In genomic region chr5:98018162-98018561, GRCm38 (mm10) we compare ENCODE assay signal across 14 mouse cellular contexts. TPM values are rescaled to one million over a fixed set of nuclear protein-coding genes. Genes with fewer than 3 reads are reported as not detected.
DNase-seq lines count a peak whose midpoint lies in the region; ATAC-seq lines count a peak whose summit lies in the region.
"Had no signal": no experiment of that assay in that cellular context is flagged by ENCODE, and none has a peak within 500 bp of the region (broad histone marks: within the 10 kb centered on the region; RNA-seq: fewer than 3 reads in every experiment).

No protein-coding gene starts in this region.

- H3K36me3 ChIP-seq in liver, embryonic 11.5 days (ENCODE audit: control insufficient read depth, insufficient read depth, low read length) = no peaks in the 10 kb centered on the region
- H3K36me3 ChIP-seq in splenic B cell, adult 2 months (ENCODE audit: control insufficient read depth, insufficient read depth, low read length, poor library complexity, severe bottlenecking) = no peaks in the 10 kb centered on the region
- no peaks in the 10 kb centered on the region for H3K36me3 ChIP-seq in forebrain, embryonic 13.5 days (ENCODE audit: poor library complexity, severe bottlenecking)

- no peak overlapping the region for H3K4me3 ChIP-seq in liver, embryonic 11.5 days (ENCODE audit: low read depth, low read length)
- H3K4me3 ChIP-seq in forebrain, embryonic 13.5 days = no peak overlapping the region
- H3K4me3 ChIP-seq: heart, embryonic 13.5 days had no signal

- 0 out of 2 replicates have a peak, but pooled peaks have one; percentile 39 for ATAC-seq in liver, embryonic 11.5 days (replicated peaks; ENCODE audit: low FRiP score)
- peak; percentile 65 for ATAC-seq in CD4-positive, CD25-positive, alpha-beta regulatory T cell, adult 4 months
- no peak for ATAC-seq in forebrain, embryonic 13.5 days
- ATAC-seq: hindbrain, postnatal 0 days had no signal

- no peak overlapping the region for H3K9ac ChIP-seq in liver, embryonic 11.5 days (ENCODE audit: low read depth, low read length)
- H3K9ac ChIP-seq in forebrain, embryonic 13.5 days = no peak overlapping the region
- H3K9ac ChIP-seq: heart, embryonic 13.5 days; lung, embryonic 14.5 days had no signal

- WGBS in liver, embryonic 11.5 days = 51% methylated on average over 6 of the region's 6 CpGs
- 93% methylated on average over 6 of the region's 6 CpGs for WGBS in forebrain, embryonic 13.5 days

- no peak overlapping the region for H3K27ac ChIP-seq in liver, embryonic 11.5 days (ENCODE audit: low read depth, low read length)
- no peak overlapping the region for H3K27ac ChIP-seq in forebrain, embryonic 13.5 days
- H3K27ac ChIP-seq: heart, embryonic 13.5 days; hindbrain, postnatal 0 days; kidney, postnatal 0 days; stomach, postnatal 0 days had no signal

- H3K27me3 ChIP-seq in liver, embryonic 11.5 days (replicated peaks; ENCODE audit: control insufficient read depth, insufficient read depth, low read length) = no peaks in the 10 kb centered on the region
- H3K27me3 ChIP-seq in splenic B cell, adult 2 months (ENCODE audit: control insufficient read depth, insufficient read depth, low read length, poor library complexity, severe bottlenecking) = no peaks in the 10 kb centered on the region
- H3K27me3 ChIP-seq in forebrain, embryonic 13.5 days = no peaks in the 10 kb centered on the region
- H3K27me3 ChIP-seq: heart, embryonic 13.5 days had no signal

- H3K4me2 ChIP-seq in liver, embryonic 11.5 days = no peak overlapping the region
- no peak overlapping the region for H3K4me2 ChIP-seq in forebrain, embryonic 13.5 days
- H3K4me2 ChIP-seq: heart, embryonic 13.5 days; lung, embryonic 14.5 days had no signal

- no peaks in the 10 kb centered on the region for H3K9me3 ChIP-seq in liver, embryonic 11.5 days (ENCODE audit: control insufficient read depth, low read length)
- no peaks in the 10 kb centered on the region for H3K9me3 ChIP-seq in forebrain, embryonic 13.5 days (replicated peaks)
- H3K9me3 ChIP-seq: heart, embryonic 13.5 days had no signal

- no peak for DNase-seq in liver, embryonic 11.5 days (ENCODE audit: low spot score)
- DNase-seq in liver = no peak
- DNase-seq in induced T-regulatory cell, adult 2 months (ENCODE audit: low read depth) = peak; percentile 77
- DNase-seq in splenic B cell, adult 2 months (ENCODE audit: low read depth, low spot score) = peak; percentile 91
- no peak for DNase-seq in cerebellum, postnatal 25 days
- DNase-seq in cerebellum, adult 11 months = no peak
- DNase-seq: cerebellum, postnatal 36 days; lung, embryonic 14.5 days had no signal

- peaks cover 3% of the 10 kb centered on the region; the same call in 1 of the 2 replicates for H3K4me1 ChIP-seq in liver, embryonic 11.5 days (replicated peaks; ENCODE audit: control insufficient read depth, insufficient read depth, low read length)
- H3K4me1 ChIP-seq in forebrain, embryonic 13.5 days = no peaks in the 10 kb centered on the region

RNA-seq across cellular contexts. Expression of gene Antxr2, which starts 12.7 kb away (rescaled TPM):
- polyA plus RNA-seq in liver, embryonic 11.5 days (2014; fragmentation: Nextera tagmentation; extraction: Ambion mirVana) = 7.0 and 8.3 TPM in 2 replicates
- polyA plus RNA-seq in CD4-positive, CD25-positive, alpha-beta regulatory T cell, adult 4 months (2017; shearing (Covaris generic)) = 10 to 100 TPM; 11.5 to 12.6 TPM
- polyA plus RNA-seq in forebrain, embryonic 13.5 days (2015; fragmentation: Nextera tagmentation; extraction: Ambion mirVana) = 5.5 and 6.0 TPM in 2 replicates

Comparison
In these comparisons a context has a peak if more than half of its experiments do, and no peak if none do; other contexts are left out.
1. DNase-seq: peak in induced T-regulatory cell, adult 2 months (single experiment) and splenic B cell, adult 2 months (single experiment); none in liver, embryonic 11.5 days (single experiment), liver (single experiment), cerebellum, postnatal 25 days (0 of 2) and cerebellum, adult 11 months (single experiment).